ENCODE assay signal across 25 mouse cellular contexts in genomic region chr9:111476479-111477016, GRCm38 (mm10). TPM values are rescaled to one million over a fixed set of nuclear protein-coding genes. Genes with fewer than 3 reads are reported as not detected.
DNase-seq lines count a peak whose midpoint lies in the region; ATAC-seq and TF ChIP-seq lines count a peak whose summit lies in the region.
"Had no signal": no experiment of that assay in that cellular context is flagged by ENCODE, and none has a peak within 500 bp of the region (broad histone marks: within the 10 kb centered on the region; RNA-seq: fewer than 3 reads in every experiment).

No protein-coding gene starts in this region.

- no peak for ATAC-seq in forebrain, postnatal 0 days
- ATAC-seq in forebrain, embryonic 13.5 days, result no peak
- no peak for ATAC-seq in midbrain, embryonic 14.5 days (ENCODE audit: low FRiP score, low TSS enrichment)
- ATAC-seq in midbrain, embryonic 16.5 days, result peak; percentile 37; the same call in 1 of the 2 replicates
- ATAC-seq: CD4-positive, CD25-positive, alpha-beta regulatory T cell, adult 4 months; hindbrain, embryonic 16.5 days had no signal

- H3K27me3 ChIP-seq in forebrain, postnatal 0 days (ENCODE audit: insufficient read depth, low read length), result no peaks in the 10 kb centered on the region
- H3K27me3 ChIP-seq in forebrain, embryonic 13.5 days, result no peaks in the 10 kb centered on the region
- no peaks in the 10 kb centered on the region for H3K27me3 ChIP-seq in kidney, adult 2 months (replicated peaks; ENCODE audit: control insufficient read depth, insufficient read depth, low read length)
- H3K27me3 ChIP-seq in midbrain, embryonic 14.5 days (ENCODE audit: control insufficient read depth, insufficient read depth, low read length), result no peaks in the 10 kb centered on the region
- no peaks in the 10 kb centered on the region for H3K27me3 ChIP-seq in midbrain, embryonic 16.5 days (ENCODE audit: control insufficient read depth, insufficient read depth, low read depth, low read length)
- H3K27me3 ChIP-seq: embryonic facial prominence, embryonic 12.5 days; heart, embryonic 15.5 days had no signal

- 0 out of 2 replicates have a peak overlapping the region, but pooled peaks have one; percentile 11 for H3K27ac ChIP-seq in forebrain, postnatal 0 days (ENCODE audit: low read depth, low read length)
- no peak overlapping the region for H3K27ac ChIP-seq in forebrain, embryonic 13.5 days
- 0 out of 2 replicates have a peak overlapping the region, but pooled peaks have one; percentile 9 for H3K27ac ChIP-seq in kidney, adult 2 months (ENCODE audit: insufficient read depth, low read depth, low read length)
- peak overlapping the region; percentile 46; the same call in 1 of the 2 replicates for H3K27ac ChIP-seq in midbrain, embryonic 14.5 days (replicated peaks; ENCODE audit: low read depth, low read length)
- peak overlapping the region; percentile 43 for H3K27ac ChIP-seq in midbrain, embryonic 16.5 days (ENCODE audit: low read length)
- H3K27ac ChIP-seq: embryonic facial prominence, embryonic 12.5 days; gastrocnemius, adult 2 months; heart, adult 2 months; heart, embryonic 15.5 days had no signal

- no peaks in the 10 kb centered on the region for H3K9me3 ChIP-seq in forebrain, postnatal 0 days (ENCODE audit: low read length)
- H3K9me3 ChIP-seq in forebrain, embryonic 13.5 days (replicated peaks), result no peaks in the 10 kb centered on the region
- H3K9me3 ChIP-seq in midbrain, embryonic 14.5 days (ENCODE audit: control insufficient read depth, low read length), result no peaks in the 10 kb centered on the region
- H3K9me3 ChIP-seq in midbrain, embryonic 16.5 days (replicated peaks; ENCODE audit: control insufficient read depth, low read length, poor library complexity, severe bottlenecking), result no peaks in the 10 kb centered on the region
- H3K9me3 ChIP-seq: embryonic facial prominence, embryonic 12.5 days; heart, embryonic 15.5 days had no signal

- 72% methylated on average over 6 of the region's 6 CpGs for WGBS in forebrain, postnatal 0 days
- WGBS in forebrain, embryonic 13.5 days, result 69% methylated on average over 6 of the region's 6 CpGs
- WGBS in kidney, adult 2 months, result 85% methylated on average over 6 of the region's 6 CpGs
- 69% methylated on average over 6 of the region's 6 CpGs for WGBS in midbrain, embryonic 14.5 days
- WGBS in midbrain, embryonic 16.5 days, result 83% methylated on average over 6 of the region's 6 CpGs

- no peak overlapping the region for H3K4me2 ChIP-seq in forebrain, postnatal 0 days (ENCODE audit: low read depth)
- no peak overlapping the region for H3K4me2 ChIP-seq in forebrain, embryonic 13.5 days
- no peak overlapping the region for H3K4me2 ChIP-seq in midbrain, embryonic 14.5 days (ENCODE audit: low read length)
- H3K4me2 ChIP-seq in midbrain, embryonic 16.5 days (ENCODE audit: low read length), result no peak overlapping the region
- H3K4me2 ChIP-seq: embryonic facial prominence, embryonic 12.5 days; heart, embryonic 11.5 days; heart, embryonic 15.5 days had no signal

- 0 out of 2 replicates have a peak, but pooled peaks cover 6% of the 10 kb centered on the region for H3K4me1 ChIP-seq in forebrain, postnatal 0 days (ENCODE audit: insufficient read depth)
- H3K4me1 ChIP-seq in forebrain, embryonic 13.5 days, result peaks cover 32% of the 10 kb centered on the region
- H3K4me1 ChIP-seq in kidney, adult 2 months (ENCODE audit: control insufficient read depth, insufficient read depth, low read length), result peaks cover 30% of the 10 kb centered on the region
- peaks cover 19% of the 10 kb centered on the region; the same call in 1 of the 2 replicates for H3K4me1 ChIP-seq in midbrain, embryonic 14.5 days (ENCODE audit: control insufficient read depth, insufficient read depth, low read length)
- H3K4me1 ChIP-seq in midbrain, embryonic 16.5 days (ENCODE audit: control insufficient read depth, insufficient read depth, low read length), result peaks cover 30% of the 10 kb centered on the region

- H3K36me3 ChIP-seq in forebrain, postnatal 0 days (ENCODE audit: insufficient read depth), result no peaks in the 10 kb centered on the region
- no peaks in the 10 kb centered on the region for H3K36me3 ChIP-seq in forebrain, embryonic 13.5 days (ENCODE audit: poor library complexity, severe bottlenecking)
- no peaks in the 10 kb centered on the region for H3K36me3 ChIP-seq in kidney, adult 2 months (ENCODE audit: control insufficient read depth, insufficient read depth, low read length)
- no peaks in the 10 kb centered on the region for H3K36me3 ChIP-seq in midbrain, embryonic 14.5 days (ENCODE audit: control insufficient read depth, insufficient read depth, low read length)
- H3K36me3 ChIP-seq in midbrain, embryonic 16.5 days (ENCODE audit: control insufficient read depth, insufficient read depth, low read length), result no peaks in the 10 kb centered on the region
- H3K36me3 ChIP-seq: embryonic facial prominence, embryonic 12.5 days; G1E; heart, embryonic 15.5 days had no signal

- intact Hi-C loops in left cerebral cortex, postnatal 25 days (cut with DNase I), result no loop called here

- no peak for TF ChIP-seq POLR2A in kidney, adult 2 months (IDR thresholded peaks at IDR 0.05; ENCODE audit: low read depth, low read length)

- TF ChIP-seq CTCF in forebrain, postnatal 0 days (IDR thresholded peaks at IDR 0.05; ENCODE audit: low read depth), result no peak
- TF ChIP-seq CTCF in kidney, adult 2 months (conservative IDR thresholded peaks at IDR 0.05; ENCODE audit: insufficient read depth, insufficient read length, low read depth, low read length), result no peak

- no peak overlapping the region for H3K4me3 ChIP-seq in forebrain, postnatal 0 days (ENCODE audit: low read depth, low read length)
- no peak overlapping the region for H3K4me3 ChIP-seq in forebrain, embryonic 13.5 days
- no peak overlapping the region for H3K4me3 ChIP-seq in kidney, adult 2 months (ENCODE audit: insufficient read depth, low read depth, low read length)
- no peak overlapping the region for H3K4me3 ChIP-seq in midbrain, embryonic 14.5 days (replicated peaks; ENCODE audit: low read depth, low read length)
- H3K4me3 ChIP-seq in midbrain, embryonic 16.5 days (ENCODE audit: low read depth, low read length), result no peak overlapping the region
- H3K4me3 ChIP-seq: embryonic facial prominence, embryonic 12.5 days; gastrocnemius, adult 2 months; heart, adult 2 months; heart, embryonic 15.5 days had no signal

- H3K9ac ChIP-seq in forebrain, postnatal 0 days, result no peak overlapping the region
- no peak overlapping the region for H3K9ac ChIP-seq in forebrain, embryonic 13.5 days
- no peak overlapping the region for H3K9ac ChIP-seq in midbrain, embryonic 14.5 days (replicated peaks; ENCODE audit: low read length)
- no peak overlapping the region for H3K9ac ChIP-seq in midbrain, embryonic 16.5 days (ENCODE audit: low read depth, low read length)
- H3K9ac ChIP-seq: embryonic facial prominence, embryonic 12.5 days; heart, embryonic 15.5 days had no signal

- no peak for DNase-seq in forebrain, postnatal 0 days
- DNase-seq in kidney, adult 2 months, result no peak
- DNase-seq in kidney, adult 8-10 months, result no peak
- DNase-seq in midbrain, embryonic 14.5 days, result no peak
- no peak for DNase-seq in left cerebral cortex, postnatal 25 days (ENCODE audit: low spot score in 2 of 2)
- DNase-seq: adrenal gland, adult 8-10 months; cerebellum, adult 11 months; cerebellum, adult 8-10 months; cerebellum, postnatal 14 days; embryo, embryonic 11 days; gastrocnemius, adult 2 months; gastrocnemius, postnatal 25 days; heart, adult 2 months; heart, postnatal 14 days; kidney, adult 11 months had no signal

RNA-seq across cellular contexts. Expression of gene Dclk3, which starts 37.7 kb away (rescaled TPM):
- total RNA-seq in forebrain, postnatal 0 days (2014; rRNA removed), result 20.1 and 20.8 TPM in 2 replicates
- polyA plus RNA-seq in forebrain, postnatal 0 days (2015; fragmentation: Nextera tagmentation; extraction: Ambion mirVana), result 8.6 and 11.6 TPM in 2 replicates
- polyA plus RNA-seq in forebrain, embryonic 13.5 days (2015; fragmentation: Nextera tagmentation; extraction: Ambion mirVana), result 1.6 and 2.0 TPM in 2 replicates
- 21.8 and 22.1 TPM in 2 replicates for polyA plus RNA-seq in kidney, adult 2 months (2012; rRNA removed)
- 3.4 and 4.3 TPM in 2 replicates for polyA plus RNA-seq in midbrain, embryonic 14.5 days (2014; fragmentation: Nextera tagmentation; extraction: Ambion mirVana)
- polyA plus RNA-seq in midbrain, embryonic 16.5 days (2015; fragmentation: Nextera tagmentation; extraction: Ambion mirVana), result 7.0 and 7.5 TPM in 2 replicates
- total RNA-seq in left cerebral cortex, postnatal 25 days (2021), result 10 to 100 TPM; 55.1 to 60.7 TPM
- total RNA-seq: common myeloid progenitor, adult 5-6 weeks; hematopoietic stem cell, adult 5-6 weeks had no signal
- polyA plus RNA-seq: CD4-positive, CD25-positive, alpha-beta regulatory T cell, adult 4 months; G1E had no signal
